Mouse (Mus musculus): ENCODE data around the gene Kcne3.
A peak's percentile ranks its signal among the peaks of the same experiment; 100 is the strongest.

The Kcne3 gene

GRCm38 (mm10) chr7:100176269-100176668, at the start of gene Kcne3:
Kcne3 (plus strand) TSS chr7:100176502.
- Histone ChIP-seq H3K36me3 (ENCODE audit: control insufficient read depth, insufficient read depth, low read length, poor library complexity, severe bottlenecking) (no peaks in the 10 kb centered on the region), H3K27me3 (ENCODE audit: control insufficient read depth, insufficient read depth, low read length, poor library complexity, severe bottlenecking) (no peaks in the 10 kb centered on the region; the same call in 1 of the 2 replicates)
- DNase-seq (ENCODE audit: low read depth, low spot score), result no peak

- no peaks in the 10 kb centered on the region for H3K27me3 ChIP-seq (ENCODE audit: control insufficient read depth, insufficient read depth, low read length, poor library complexity, severe bottlenecking)
- DNase-seq (ENCODE audit: low read depth, low spot score), result no peak
Observed at GRCm38 (mm10) chr7:100126514-100126913, 49.8 kb upstream of the Kcne3 start.

GRCm38 (mm10) chr7:100128262-100129041, 47.9 kb upstream of the Kcne3 start:
- no peak for DNase-seq (ENCODE audit: low read depth, low spot score)
- H3K36me3 ChIP-seq (ENCODE audit: control insufficient read depth, insufficient read depth, low read length, poor library complexity, severe bottlenecking), result no peaks in the 10 kb centered on the region
- H3K27me3 ChIP-seq (ENCODE audit: control insufficient read depth, insufficient read depth, low read length, poor library complexity, severe bottlenecking), result no peaks in the 10 kb centered on the region

More at GRCm38 (mm10) chr7:100126514-100126913, 49.8 kb upstream of the Kcne3 start:
- H3K36me3 ChIP-seq (ENCODE audit: control insufficient read depth, insufficient read depth, low read length, poor library complexity, severe bottlenecking), result no peaks in the 10 kb centered on the region

- Histone ChIP-seq H3K36me3 (ENCODE audit: control insufficient read depth, insufficient read depth, low read length, poor library complexity, severe bottlenecking) (no peaks in the 10 kb centered on the region), H3K27me3 (ENCODE audit: control insufficient read depth, insufficient read depth, low read length, poor library complexity, severe bottlenecking) (no peaks in the 10 kb centered on the region)
- DNase-seq (ENCODE audit: low read depth, low spot score), result no peak
Observed at GRCm38 (mm10) chr7:100130592-100130991, 45.7 kb upstream of the Kcne3 start.

GRCm38 (mm10) chr7:100132379-100132778, 43.9 kb upstream of the Kcne3 start:
- no peaks in the 10 kb centered on the region for H3K27me3 ChIP-seq (ENCODE audit: control insufficient read depth, insufficient read depth, low read length, poor library complexity, severe bottlenecking)
- DNase-seq (ENCODE audit: low read depth, low spot score), result no peak
- no peaks in the 10 kb centered on the region for H3K36me3 ChIP-seq (ENCODE audit: control insufficient read depth, insufficient read depth, low read length, poor library complexity, severe bottlenecking)

- H3K36me3 ChIP-seq (ENCODE audit: control insufficient read depth, insufficient read depth, low read length, poor library complexity, severe bottlenecking), result no peaks in the 10 kb centered on the region
- no peak for DNase-seq (ENCODE audit: low read depth, low spot score)
- no peaks in the 10 kb centered on the region for H3K27me3 ChIP-seq (ENCODE audit: control insufficient read depth, insufficient read depth, low read length, poor library complexity, severe bottlenecking)
Observed at GRCm38 (mm10) chr7:100137038-100137437, 39.3 kb upstream of the Kcne3 start.

- Histone ChIP-seq H3K36me3 (ENCODE audit: control insufficient read depth, insufficient read depth, low read length, poor library complexity, severe bottlenecking) (no peaks in the 10 kb centered on the region), H3K27me3 (ENCODE audit: control insufficient read depth, insufficient read depth, low read length, poor library complexity, severe bottlenecking) (no peaks in the 10 kb centered on the region)
- DNase-seq (ENCODE audit: low read depth, low spot score), result no peak
Observed at GRCm38 (mm10) chr7:100138075-100138474, 38.2 kb upstream of the Kcne3 start.

GRCm38 (mm10) chr7:100140591-100140990, 35.7 kb upstream of the Kcne3 start:
- no peaks in the 10 kb centered on the region for H3K27me3 ChIP-seq (ENCODE audit: control insufficient read depth, insufficient read depth, low read length, poor library complexity, severe bottlenecking)
- no peaks in the 10 kb centered on the region for H3K36me3 ChIP-seq (ENCODE audit: control insufficient read depth, insufficient read depth, low read length, poor library complexity, severe bottlenecking)
- DNase-seq (ENCODE audit: low read depth, low spot score), result no peak

- H3K36me3 ChIP-seq (ENCODE audit: control insufficient read depth, insufficient read depth, low read length, poor library complexity, severe bottlenecking), result no peaks in the 10 kb centered on the region
- no peaks in the 10 kb centered on the region for H3K27me3 ChIP-seq (ENCODE audit: control insufficient read depth, insufficient read depth, low read length, poor library complexity, severe bottlenecking)
- DNase-seq (ENCODE audit: low read depth, low spot score), result no peak
Observed at GRCm38 (mm10) chr7:100148586-100148985, 27.7 kb upstream of the Kcne3 start.

- Histone ChIP-seq H3K36me3 (ENCODE audit: control insufficient read depth, insufficient read depth, low read length, poor library complexity, severe bottlenecking) (no peaks in the 10 kb centered on the region), H3K27me3 (ENCODE audit: control insufficient read depth, insufficient read depth, low read length, poor library complexity, severe bottlenecking) (no peaks in the 10 kb centered on the region)
- DNase-seq (ENCODE audit: low read depth, low spot score), result no peak
Observed at GRCm38 (mm10) chr7:100150086-100150485, 26.2 kb upstream of the Kcne3 start.

- no peaks in the 10 kb centered on the region for H3K36me3 ChIP-seq (ENCODE audit: control insufficient read depth, insufficient read depth, low read length, poor library complexity, severe bottlenecking)
- DNase-seq (ENCODE audit: low read depth, low spot score), result no peak
- no peaks in the 10 kb centered on the region for H3K27me3 ChIP-seq (ENCODE audit: control insufficient read depth, insufficient read depth, low read length, poor library complexity, severe bottlenecking)
Observed at GRCm38 (mm10) chr7:100150626-100151025, 25.7 kb upstream of the Kcne3 start.

GRCm38 (mm10) chr7:100157669-100158068, 18.6 kb upstream of the Kcne3 start:
- peak; percentile 20 for DNase-seq (ENCODE audit: low read depth, low spot score)
- Histone ChIP-seq H3K36me3 (ENCODE audit: control insufficient read depth, insufficient read depth, low read length, poor library complexity, severe bottlenecking) (no peaks in the 10 kb centered on the region), H3K27me3 (ENCODE audit: control insufficient read depth, insufficient read depth, low read length, poor library complexity, severe bottlenecking) (no peaks in the 10 kb centered on the region)

GRCm38 (mm10) chr7:100159105-100159841, 17.0 kb upstream of the Kcne3 start, which contains the start of gene Lipt2:
Lipt2 (plus strand) TSS chr7:100159277.
- peak; percentile 92 for DNase-seq (ENCODE audit: low read depth, low spot score)
- H3K36me3 ChIP-seq (ENCODE audit: control insufficient read depth, insufficient read depth, low read length, poor library complexity, severe bottlenecking), result no peaks in the 10 kb centered on the region
- H3K27me3 ChIP-seq (ENCODE audit: control insufficient read depth, insufficient read depth, low read length, poor library complexity, severe bottlenecking), result no peaks in the 10 kb centered on the region

GRCm38 (mm10) chr7:100160006-100160405, 16.3 kb upstream of the Kcne3 start:
- Histone ChIP-seq H3K27me3 (ENCODE audit: control insufficient read depth, insufficient read depth, low read length, poor library complexity, severe bottlenecking) (no peaks in the 10 kb centered on the region), H3K36me3 (ENCODE audit: control insufficient read depth, insufficient read depth, low read length, poor library complexity, severe bottlenecking) (no peaks in the 10 kb centered on the region)
- peak; percentile 5 for DNase-seq (ENCODE audit: low read depth, low spot score)

- DNase-seq (ENCODE audit: low read depth, low spot score), result no peak
- no peaks in the 10 kb centered on the region for H3K27me3 ChIP-seq (ENCODE audit: control insufficient read depth, insufficient read depth, low read length, poor library complexity, severe bottlenecking)
- H3K36me3 ChIP-seq (ENCODE audit: control insufficient read depth, insufficient read depth, low read length, poor library complexity, severe bottlenecking), result no peaks in the 10 kb centered on the region
Observed at GRCm38 (mm10) chr7:100163506-100163905, 12.8 kb upstream of the Kcne3 start.

All from splenic B cell, adult 2 months (primary cell).